Mouse (Mus musculus) liver, postnatal 0 days (tissue): ENCODE measurements around the gene Cxcl2.

Experiments
- CTCF ChIP-seq: sonication (generic); IDR thresholded peaks from 2 replicates; pipeline ENCODE4 v1.5.1; 2016; ENCODE audit warnings: antibody characterized with exemption, low read depth
- EP300 ChIP-seq: IDR thresholded peaks from 2 replicates; pipeline ENCODE4 v1.6.1; 2016; ENCODE audit warnings: antibody characterized with exemption, low read depth, mild to moderate bottlenecking

DNA sequence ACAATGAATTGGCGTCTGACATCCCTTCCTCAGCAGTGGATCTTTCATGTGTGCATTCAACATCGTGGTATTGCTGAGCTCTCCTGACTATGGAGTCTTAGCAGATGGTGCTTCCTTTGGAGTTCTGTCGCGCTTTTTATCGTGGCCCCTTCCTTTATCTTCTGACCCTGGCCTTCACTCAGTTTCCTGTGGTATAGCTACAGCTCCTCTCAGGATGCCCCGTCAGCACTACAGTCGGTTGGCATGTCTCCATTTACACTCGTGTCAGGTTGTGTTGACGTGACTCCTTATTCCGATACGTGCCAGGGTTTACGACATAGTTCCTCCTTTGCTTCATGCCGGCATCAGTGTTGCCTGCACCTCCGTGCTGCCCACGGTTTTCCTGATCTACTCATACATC, 45.8 kb downstream of the Cxcl2 start:
- 0 out of 2 replicates have a peak, but pooled peaks have one; percentile 21 for TF ChIP-seq EP300
- no peak for TF ChIP-seq CTCF
